Mouse (Mus musculus) heart, postnatal 14 days (tissue): Measurements from ENCODE around the gene Dusp7. TPM values are rescaled to one million over a fixed set of nuclear protein-coding genes. Genes with fewer than 3 reads are reported as not detected.

Experiments
- DNase-seq, 2 experiments: peaks; one replicate each; pipeline ENCODE4 v3.0.0; 2021 to 2022
- intact Hi-C: fragments of 180-260 bp; cut with DNase I; formaldehyde crosslinking; loops from one replicate; pipeline ENCODE4 v1.15.1; 2025
- long read RNA-seq, 2 experiments: library from polyadenylated mRNA; stranded (forward); transcript quantifications; one replicate each; pipeline ENCODE4 v2.0.0; 2021
- total RNA-seq, 2 experiments: library from RNA; stranded (reverse); gene quantifications; 2 replicates each; pipeline ENCODE4 v1.2.3; 2021

Dusp7 gene
- 10 to 100 TPM; 53.2 to 53.9 TPM for total RNA-seq
- long read RNA-seq, experiment 1, transcript Dusp7-201 (3 exons, 3,213 nt): major isoform, 23 of 36 reads
- long read RNA-seq, experiment 1, partial matches to known transcripts: 8 of 36 reads
- long read RNA-seq, experiment 1, other reads (novel, unspliced or antisense): 4 of 36 reads
- long read RNA-seq, experiment 2, transcript Dusp7-201 (3 exons, 3,213 nt): major isoform, 12 of 21 reads
- long read RNA-seq, experiment 2, partial matches to known transcripts: 4 of 21 reads
- long read RNA-seq, experiment 2, other reads (novel, unspliced or antisense): 5 of 21 reads

DNA sequence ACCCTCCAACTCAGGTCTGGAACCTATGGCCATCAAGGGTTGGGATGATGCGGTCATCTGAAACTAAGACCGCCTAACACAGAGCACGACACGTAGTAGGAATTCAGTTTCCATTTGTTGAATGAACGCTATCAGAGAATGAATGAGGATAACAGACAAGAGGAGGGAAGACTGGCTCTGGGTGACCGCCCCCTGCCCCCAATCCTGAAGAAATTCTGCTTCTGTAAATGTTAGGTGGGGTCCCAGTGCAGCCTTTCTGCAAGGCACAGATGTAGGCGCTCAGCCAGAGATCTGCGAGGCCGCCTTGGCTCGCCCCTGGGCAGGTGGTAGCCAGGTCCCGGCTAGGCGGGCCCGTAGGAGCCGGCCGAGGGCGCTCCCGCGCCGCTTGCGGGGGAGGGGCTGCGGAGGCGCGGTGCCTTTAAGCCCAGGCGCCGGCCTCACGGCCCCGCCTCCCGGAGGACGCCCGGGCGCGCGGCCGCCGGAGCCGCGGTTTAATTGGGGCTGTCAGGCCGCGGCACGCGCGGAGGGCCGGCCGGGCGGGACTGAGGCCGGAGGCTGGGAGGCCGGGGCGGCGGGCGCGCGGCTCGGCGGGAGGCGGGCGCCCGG, at the start of gene Dusp7:
Gene Dusp7, plus strand, starts transcription at position 521 of the 606 bp plus-strand sequence.
- intact Hi-C loops: loop anchor here (2.0 to 5.0 kb wide), 3 partner anchors 61 to 109 kb away; partner anchors contain the start of genes Parp3 and Rrp9
- DNase-seq: peak; percentile 91 to 95

DNA sequence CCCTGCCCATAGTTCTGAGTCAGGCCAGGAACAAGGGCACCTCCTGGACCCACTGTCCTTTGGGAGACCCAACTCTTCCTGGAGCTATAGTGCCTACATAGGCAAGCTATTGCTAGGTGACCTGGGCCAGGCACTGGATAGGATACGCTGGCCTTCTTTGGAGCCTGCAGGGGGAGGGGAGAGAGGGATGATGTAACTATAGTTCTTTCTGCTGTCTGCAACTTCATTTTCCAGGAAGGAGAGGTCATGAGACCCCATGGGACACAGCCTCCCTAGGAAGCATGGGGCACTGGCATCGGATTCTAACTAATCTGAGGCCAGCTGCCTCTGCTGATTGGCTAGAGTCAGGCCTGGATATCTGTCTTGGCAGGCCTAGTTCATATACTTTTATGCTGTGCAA, 49.3 kb upstream of the Dusp7 start:
- intact Hi-C loops: no loop called here
- peak in 1 of 2 experiments; percentile 43 for DNase-seq

DNA sequence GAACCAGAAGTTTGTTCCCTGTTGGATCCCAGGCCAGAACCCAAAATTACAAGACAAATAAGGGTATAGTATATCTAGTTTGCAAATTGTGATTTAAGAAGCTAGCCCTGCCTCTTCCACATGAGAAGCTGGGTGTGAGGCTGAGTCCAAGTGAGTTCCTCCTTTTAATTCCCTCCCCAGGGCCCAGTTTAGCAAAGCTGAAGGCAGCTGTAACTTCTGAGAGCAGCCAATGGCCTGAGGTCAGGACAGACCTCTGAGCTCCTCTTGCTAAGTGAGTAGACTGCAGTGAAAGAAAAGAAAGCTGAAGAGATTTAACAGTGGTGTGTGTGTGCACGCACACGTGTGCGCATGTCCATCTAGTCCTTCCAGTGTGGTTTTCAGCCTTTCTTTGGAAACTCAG, 45.9 kb upstream of the Dusp7 start:
- no peak for DNase-seq
- intact Hi-C loops: no loop called here

DNA sequence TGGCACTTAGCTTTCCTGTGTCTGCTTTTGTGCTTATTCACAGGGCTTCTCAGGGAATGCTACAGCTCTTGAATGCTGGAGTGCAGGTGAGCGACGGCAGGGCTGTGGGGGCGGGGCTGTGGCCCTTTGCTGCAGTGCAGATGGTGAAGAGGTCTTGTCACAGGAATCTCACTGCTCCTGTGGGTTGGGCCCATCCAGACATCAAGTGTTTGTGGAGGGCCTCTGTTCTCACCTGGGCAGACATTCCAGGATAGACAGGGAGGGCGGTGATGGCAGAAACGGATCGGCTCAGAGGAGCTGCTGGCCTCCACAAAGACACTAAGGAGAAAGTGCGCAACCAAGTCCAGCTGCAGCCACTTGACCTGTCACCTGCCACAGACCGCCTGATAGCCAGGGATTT, 42.2 kb upstream of the Dusp7 start:
- DNase-seq: no peak
- intact Hi-C loops: no loop called here

DNA sequence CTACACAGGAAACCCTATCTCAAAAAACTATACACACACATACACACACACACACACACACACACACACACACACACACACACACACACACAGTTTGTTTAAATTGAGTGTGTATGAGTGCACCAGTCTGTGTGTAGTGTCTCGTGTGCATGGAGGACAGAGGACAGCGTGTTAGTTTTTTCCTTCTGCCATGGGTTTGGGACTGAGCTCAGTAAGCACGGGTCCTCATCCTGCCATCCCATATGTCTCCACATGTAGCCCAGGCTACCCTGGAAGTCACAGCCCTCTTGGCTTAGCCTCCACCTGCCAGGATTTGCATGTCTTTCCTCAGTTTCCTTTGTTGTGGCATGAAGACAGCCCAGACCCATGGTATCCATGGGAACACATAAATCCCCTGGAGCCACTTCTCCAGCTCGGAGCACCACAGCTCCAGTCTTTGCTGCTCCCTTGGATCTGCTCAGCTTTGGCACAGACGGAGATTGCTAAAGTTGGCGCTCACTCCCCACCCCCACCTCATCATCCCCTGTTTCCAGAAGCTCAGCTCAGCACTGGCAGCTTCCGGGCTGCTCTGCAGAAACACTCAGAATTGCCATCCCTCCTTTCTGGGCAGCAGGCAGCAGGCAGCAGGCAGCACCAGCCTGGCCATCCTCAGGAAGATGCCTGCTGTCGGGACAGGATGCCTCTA, 41.2 kb upstream of the Dusp7 start:
- intact Hi-C loops: no loop called here
- DNase-seq: no peak

DNA sequence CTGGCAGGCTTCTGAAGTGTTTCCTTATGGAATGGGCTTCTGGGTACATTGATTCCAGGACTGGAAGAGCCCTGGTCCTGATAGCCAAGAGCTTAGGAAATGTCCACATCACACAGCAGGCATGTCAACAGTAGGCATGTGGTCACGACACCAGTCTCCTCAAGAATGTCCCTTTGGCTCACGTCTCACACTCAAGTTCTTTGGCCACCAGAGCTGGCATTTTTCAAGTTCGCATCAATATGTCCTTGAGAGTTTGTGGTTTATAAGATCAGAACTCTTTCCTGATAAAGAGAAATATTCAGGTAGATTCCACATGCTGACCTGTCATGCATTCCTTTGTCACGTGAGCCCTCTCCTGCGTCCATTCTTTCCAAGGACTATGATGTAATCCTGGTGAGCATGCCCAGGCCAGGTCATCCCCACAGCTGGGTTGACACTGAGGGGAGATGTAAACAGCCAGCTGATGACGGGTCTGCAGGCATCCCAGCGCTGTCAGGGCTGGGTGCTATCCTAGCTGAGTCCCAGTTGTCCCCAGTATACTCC, 40.3 kb upstream of the Dusp7 start:
- intact Hi-C loops: no loop called here
- no peak for DNase-seq

DNA sequence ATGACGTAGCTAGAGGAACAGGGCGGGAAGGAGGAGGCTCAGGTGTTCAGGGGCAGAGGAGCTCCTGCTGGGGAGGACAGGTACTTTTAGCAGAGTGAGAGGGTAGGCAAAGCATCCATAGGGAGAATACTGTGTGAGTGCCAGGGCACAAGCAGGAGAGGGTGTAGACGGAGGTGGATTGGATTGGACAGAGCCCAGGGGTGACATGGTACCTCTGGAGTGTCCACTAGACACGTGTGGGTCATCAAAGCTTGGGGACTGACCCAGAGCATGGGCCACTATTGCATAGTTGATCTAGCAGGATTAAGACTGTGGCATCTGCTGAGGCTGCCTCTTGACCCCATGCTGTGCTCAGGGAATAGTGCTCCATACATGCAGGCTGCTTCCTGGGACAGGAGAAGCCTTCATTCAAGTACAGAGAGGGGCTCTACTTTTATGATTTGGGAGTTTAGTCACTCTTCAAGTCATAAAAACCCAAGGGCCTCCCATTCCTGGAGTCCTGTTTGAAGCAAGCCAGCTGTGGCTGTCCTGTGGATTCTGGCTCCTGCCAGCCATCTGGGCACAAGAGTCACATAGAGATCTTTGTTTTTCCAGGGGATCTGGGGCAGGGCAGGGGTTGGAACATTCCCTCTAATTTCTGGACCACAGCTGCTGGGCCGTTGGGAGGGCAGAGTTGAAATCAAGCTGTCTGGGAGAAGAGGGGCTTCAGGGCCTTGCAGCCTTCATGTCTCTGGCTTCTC, 39.5 kb upstream of the Dusp7 start:
- intact Hi-C loops: no loop called here
- no peak for DNase-seq

DNA sequence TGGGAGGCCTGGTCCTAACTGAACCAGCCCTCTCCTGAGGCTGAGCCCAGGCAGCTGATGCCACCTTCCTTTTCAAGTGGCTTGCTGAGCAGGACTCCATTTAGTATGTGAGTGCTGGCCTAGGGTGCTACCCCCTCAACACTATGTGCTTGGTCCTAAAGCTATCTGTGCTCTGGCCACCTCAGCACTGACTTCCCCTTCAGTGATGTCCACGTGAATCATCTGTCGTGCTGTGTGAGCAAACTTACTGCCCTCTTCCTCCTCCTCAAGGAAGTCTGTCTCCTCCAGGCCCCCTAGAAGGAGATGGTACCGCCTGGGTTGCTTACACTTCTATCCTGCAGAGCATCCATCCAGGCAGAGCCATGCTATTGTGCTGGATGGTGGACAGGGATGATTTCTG, 35.7 kb upstream of the Dusp7 start:
- intact Hi-C loops: no loop called here

DNA sequence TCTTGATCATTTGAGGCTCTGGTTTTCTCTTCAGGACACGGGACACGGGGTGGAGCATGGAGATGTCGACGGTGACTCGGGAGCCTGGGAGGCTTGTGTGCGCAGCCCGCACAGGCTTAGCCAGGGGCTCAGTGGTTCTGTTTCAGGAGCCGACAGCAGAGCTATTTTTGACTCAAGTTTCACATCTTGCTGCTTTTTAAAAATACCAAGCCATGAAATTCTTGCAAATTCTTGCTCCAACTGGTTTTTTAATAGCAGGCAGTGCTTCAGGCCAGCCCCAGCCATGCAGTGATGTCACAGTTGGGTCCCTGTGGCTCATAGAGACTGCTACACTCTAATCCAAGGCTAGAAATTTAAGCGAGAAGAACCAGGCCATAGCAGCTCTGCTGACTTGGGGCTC, 30.8 kb upstream of the Dusp7 start:
- intact Hi-C loops: no loop called here

More for the DNA sequence above, 35.7 kb upstream of the Dusp7 start:
- no peak for DNase-seq

DNA sequence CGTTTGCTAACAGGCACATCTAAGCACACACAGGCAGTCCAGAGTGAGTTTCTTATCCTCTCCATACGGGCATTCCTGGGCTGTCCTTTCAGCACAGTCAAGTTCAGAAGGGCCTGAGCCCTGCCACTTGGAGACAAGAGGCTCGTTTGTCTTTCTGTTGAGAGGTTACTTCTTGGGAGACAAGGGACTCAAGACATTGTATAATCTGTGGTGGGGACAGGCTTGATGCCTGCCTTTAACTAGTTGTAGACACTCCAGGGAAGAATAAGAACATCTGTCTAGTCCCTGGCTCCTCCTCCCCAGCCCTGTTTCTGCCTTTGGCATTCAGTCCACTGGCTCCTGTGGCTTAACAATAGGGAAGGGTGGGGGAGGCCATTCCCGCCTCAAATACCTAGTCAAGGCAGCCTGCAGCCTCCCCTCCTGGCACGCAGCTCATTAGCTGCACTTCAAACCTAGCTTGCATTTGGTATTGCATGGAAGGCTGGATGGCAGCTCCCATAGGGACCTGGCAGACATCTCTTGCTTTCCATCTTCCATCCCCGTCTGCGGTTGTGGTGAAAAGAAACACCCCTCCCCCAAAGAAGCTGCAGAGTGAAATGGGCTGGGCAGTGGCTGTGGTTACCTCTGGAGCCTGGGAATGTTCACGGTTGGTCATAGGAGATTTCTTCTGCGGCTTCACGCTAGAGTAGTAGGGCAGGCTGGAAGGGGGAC, 29.8 kb upstream of the Dusp7 start:
- intact Hi-C loops: no loop called here
- no peak for DNase-seq

More for the DNA sequence above, 30.8 kb upstream of the Dusp7 start:
- no peak for DNase-seq

DNA sequence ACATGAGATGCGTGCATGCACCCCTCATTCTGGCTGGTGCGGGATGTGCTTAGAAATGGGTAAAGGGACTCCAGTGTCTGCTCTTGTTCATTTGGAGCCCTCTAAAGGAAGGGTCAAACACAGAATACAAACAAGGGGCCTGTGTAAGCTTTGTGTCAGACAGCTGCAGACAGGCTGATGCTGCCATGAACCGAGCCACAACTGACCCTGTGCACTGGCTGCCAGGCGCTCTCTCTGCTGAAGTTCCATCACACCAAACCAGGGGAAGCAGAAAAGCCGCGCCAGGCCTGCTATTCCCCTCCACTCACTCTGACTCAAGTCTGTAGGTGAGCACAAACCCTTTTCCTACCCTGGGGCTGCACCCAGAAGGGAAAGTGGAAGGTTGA, 29.3 kb upstream of the Dusp7 start:
- DNase-seq: no peak
- intact Hi-C loops: no loop called here

DNA sequence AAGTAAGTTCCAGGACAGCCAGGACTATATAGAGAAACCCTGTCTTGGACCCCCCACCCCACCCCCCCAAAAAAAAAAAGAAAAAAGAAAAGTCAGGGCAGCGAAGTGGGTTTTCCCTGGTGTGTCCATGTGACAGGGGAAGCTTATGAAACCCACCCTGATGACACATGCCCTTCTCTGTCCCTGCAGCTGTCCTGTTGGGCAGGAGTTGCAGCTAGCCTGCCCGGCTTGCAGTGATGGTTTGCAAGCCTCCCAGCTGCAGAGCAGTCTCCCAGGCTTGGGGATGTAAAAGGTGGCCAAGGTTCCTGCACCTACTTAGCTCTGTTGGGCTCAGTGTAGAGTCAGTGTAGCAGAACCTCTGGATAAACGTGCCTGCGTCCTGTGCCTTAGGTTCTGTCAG, 28.7 kb upstream of the Dusp7 start:
- intact Hi-C loops: no loop called here
- DNase-seq: no peak

DNA sequence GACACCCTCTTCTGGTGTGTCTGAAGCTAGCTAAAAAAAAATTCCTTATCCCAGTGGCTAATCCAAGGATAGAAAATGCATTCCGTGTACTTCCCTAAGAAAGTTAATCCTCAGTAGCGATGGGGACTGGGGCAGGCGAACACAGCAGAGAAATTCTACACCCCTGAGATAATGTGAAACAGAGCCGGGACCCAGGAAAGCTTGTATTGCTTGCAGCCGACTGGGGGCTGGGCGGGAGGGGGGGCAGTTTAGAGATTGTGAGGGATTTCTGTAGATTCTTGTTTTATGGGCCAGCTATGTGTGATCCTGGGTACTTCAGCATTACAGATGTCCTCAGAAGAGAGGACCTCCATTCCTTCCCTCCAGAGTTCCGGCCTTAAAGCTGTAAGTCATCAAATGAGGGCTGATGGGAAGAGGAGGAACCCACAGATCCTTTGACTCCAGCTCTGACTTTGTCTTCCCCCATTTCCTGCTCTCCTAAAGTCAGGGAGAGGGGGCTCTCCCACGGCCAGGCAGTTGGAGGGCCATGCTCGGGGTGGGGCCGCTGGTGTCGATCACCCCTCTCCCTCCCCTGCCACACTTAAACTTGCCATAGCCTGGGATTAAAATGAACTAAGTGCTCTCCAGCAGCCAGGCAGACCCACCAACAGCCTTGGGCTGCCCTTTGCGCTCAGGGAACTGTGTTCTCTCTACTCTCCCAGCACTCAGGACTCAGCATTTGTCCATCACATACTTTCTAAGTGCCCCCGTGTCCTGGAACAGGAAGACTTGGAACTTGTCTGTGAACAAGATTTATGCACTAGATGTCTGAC, 27.7 kb upstream of the Dusp7 start:
- no peak for DNase-seq
- intact Hi-C loops: no loop called here

DNA sequence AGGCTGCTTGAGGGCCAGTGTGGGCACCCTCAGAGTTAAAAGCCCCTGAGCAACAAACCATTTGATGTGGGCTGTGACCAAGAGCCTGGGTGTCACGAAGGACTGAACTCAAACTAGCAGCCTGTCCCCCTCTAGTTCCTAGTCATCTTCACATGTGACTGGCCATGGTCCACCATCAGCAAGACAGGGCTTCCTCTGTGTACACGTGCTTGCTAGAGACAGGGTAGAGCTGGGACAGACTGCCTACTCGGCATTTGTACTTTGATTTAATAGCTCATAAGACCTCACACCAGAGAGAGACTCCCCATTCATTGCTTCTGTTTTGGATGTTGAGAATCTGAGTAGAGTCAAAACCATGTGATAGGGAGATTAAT, 27.1 kb upstream of the Dusp7 start:
- intact Hi-C loops: no loop called here
- no peak for DNase-seq

DNA sequence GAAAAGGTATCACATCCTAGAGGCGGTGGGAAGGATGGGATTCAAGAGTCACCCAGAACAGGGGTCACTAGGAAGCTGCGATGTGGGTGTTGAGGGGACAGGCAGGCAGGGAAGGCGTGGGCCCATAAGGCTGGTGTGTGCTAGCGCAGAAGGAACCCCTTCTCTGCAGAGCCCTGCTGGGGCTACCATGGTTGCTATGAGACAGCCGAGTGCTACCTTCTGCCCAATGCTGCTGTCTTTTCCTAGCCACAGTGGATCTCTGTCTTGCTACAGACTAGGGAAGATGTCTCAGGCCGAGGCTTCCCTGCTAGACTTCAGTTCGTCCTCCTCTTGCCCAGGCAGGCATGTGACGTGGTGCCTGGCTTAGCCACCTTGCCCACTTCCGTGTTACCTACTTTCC, 25.9 kb upstream of the Dusp7 start:
- no peak for DNase-seq
- intact Hi-C loops: no loop called here

DNA sequence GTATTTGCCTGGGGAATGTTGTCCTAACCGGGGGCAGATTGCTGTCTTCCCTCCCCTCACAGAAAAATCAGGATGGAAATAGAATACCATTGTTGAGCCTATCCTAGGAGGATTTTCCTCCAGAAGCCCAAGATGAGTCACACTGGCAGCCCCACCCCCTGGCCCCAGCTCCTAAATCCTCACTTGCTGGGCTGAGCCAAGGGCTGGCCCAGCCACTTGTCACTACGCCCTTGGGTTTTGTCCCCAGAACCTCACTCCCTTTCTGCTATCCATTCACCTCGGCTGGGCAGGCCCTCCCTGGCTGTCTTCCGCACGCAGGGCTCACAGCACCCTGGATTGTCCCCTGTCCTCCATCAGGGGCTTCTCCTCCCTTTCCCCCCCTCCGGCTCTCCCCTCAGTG, 23.3 kb upstream of the Dusp7 start:
- DNase-seq: peak; percentile 83 to 85
- intact Hi-C loops: no loop called here

DNA sequence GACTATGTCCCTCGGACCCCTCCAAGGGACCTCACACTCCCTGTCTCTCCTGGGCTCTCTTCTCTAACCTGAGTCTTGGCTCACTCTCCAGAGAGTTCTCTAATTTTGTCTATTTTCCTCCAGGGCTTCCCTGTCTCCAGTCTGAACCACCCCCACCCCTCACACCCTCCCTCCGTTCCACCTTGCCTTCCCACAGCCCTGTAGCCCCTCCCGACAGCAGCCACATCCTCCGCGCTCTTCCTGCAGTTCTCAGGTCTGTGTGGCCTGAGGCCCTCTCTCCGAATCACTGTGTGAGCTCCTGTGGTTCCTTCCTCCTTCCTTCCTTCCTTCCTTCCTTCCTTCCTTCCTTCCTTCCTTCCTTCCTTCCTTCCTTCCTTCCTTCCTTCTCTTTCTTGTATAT, 22.8 kb upstream of the Dusp7 start:
- intact Hi-C loops: no loop called here
- no peak for DNase-seq

DNA sequence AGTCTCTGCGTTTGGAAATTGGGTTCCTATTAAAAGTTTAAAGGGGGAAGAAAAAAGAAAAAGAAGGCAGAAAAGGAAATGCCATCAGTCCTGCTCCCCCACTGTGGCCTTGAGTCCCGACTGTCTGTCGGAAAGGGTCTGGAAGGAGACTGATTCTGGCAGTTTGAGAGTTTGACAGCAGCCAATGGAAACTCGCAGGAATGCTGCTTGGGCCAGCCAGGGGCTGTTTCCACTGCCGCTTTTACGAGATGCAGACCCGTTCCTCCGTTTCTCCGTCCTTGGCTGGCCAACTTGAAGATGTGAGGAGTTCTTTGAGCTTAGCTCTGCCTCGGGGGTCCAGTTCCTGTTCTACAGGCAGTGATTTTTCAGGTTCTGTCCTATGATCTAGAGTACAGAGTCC, 20.2 kb upstream of the Dusp7 start:
- intact Hi-C loops: loop anchor here (2.0 kb wide), 1 partner anchor 41 kb away; no protein-coding TSS in a partner anchor
- no peak for DNase-seq

DNA sequence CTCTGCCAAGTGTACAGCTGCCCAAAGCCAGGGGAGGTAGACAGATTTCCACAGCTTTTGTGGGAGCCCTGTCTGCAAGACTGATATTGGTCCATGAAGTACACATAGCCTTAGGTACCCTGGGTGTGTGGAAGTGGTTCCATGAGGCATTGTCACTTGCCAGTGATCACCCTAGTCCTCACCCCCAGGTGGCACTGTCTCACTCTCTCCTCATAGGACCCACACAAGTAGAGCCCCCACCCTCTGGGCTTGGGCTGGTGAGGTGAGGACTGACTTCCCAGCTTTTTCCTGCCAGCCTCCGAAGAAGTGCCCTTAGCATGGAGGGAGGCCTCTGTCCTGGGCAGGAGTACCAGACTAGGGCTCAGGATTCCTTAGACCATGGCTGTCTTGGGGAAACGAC, 19.4 kb upstream of the Dusp7 start:
- intact Hi-C loops: loop anchor here (2.0 kb wide), 1 partner anchor 42 kb away; no protein-coding TSS in a partner anchor

More for the DNA sequence above, 19.4 kb upstream of the Dusp7 start:
- DNase-seq: peak; percentile 55 to 65
